Mouse (Mus musculus) erythroblast, embryonic 14.5 days (primary cell): ENCODE measurements around the gene Kdm5b. TPM values are rescaled to one million over a fixed set of nuclear protein-coding genes. Genes with fewer than 3 reads are reported as not detected.

Experiments
- H3K27me3 ChIP-seq: 2 replicates; pipeline ENCODE4 v1.6.1; 2012; ENCODE audit warnings: inconsistent platforms; ENCODE audit not compliant: control insufficient read depth
- H3K36me3 ChIP-seq: 2 replicates; pipeline ENCODE4 v1.6.1; 2012; ENCODE audit warnings: mild to moderate bottlenecking, inconsistent platforms; ENCODE audit not compliant: control insufficient read depth
- H3K4me1 ChIP-seq: 2 replicates; pipeline ENCODE4 v1.6.1; 2012; ENCODE audit warnings: inconsistent platforms; ENCODE audit not compliant: control insufficient read depth
- H3K4me3 ChIP-seq: replicated peaks from 2 replicates; pipeline ENCODE3; 2012; ENCODE audit warnings: moderate library complexity, mild to moderate bottlenecking, inconsistent platforms
- H3K9me3 ChIP-seq: 2 replicates; pipeline ENCODE4 v1.6.1; 2012; ENCODE audit warnings: low read length, inconsistent platforms, mixed read lengths; ENCODE audit not compliant: control insufficient read depth
- GATA1 ChIP-seq: IDR thresholded peaks from 2 replicates; pipeline ENCODE4 v1.6.1; 2012; ENCODE audit warnings: low read length, inconsistent platforms, mixed read lengths
- TAL1 ChIP-seq: IDR thresholded peaks from 3 replicates; pipeline ENCODE4 v1.6.1; 2012; ENCODE audit warnings: low read length, inconsistent platforms, mixed read lengths
- polyA plus RNA-seq: library from polyadenylated mRNA; stranded (reverse); fragments of >175 nt; gene quantifications from 2 replicates; pipeline ENCODE4 v1.2.3, GENCODE M21; 2012

Kdm5b gene
- polyA plus RNA-seq, 1 experiment: 0.01 TPM

GRCm38 (mm10) chr1:134540610-134541009 is 19.4 kb upstream of the Kdm5b start:
- Histone ChIP-seq H3K36me3 (no peaks in the 10 kb centered on the region), H3K27me3 (no peaks in the 10 kb centered on the region), H3K4me3 (no peak overlapping the region), H3K4me1 (0 out of 2 replicates have a peak, but pooled peaks cover 2% of the 10 kb centered on the region), H3K9me3 (peaks cover 7% of the 10 kb centered on the region; the same call in 1 of the 2 replicates)
- no peak for TF ChIP-seq GATA1
- no peak for TF ChIP-seq TAL1

GRCm38 (mm10) chr1:134548231-134548630 is 11.7 kb upstream of the Kdm5b start:
- Histone ChIP-seq H3K27me3 (no peaks in the 10 kb centered on the region), H3K9me3 (peaks cover 7% of the 10 kb centered on the region; the same call in 1 of the 2 replicates), H3K4me1 (no peaks in the 10 kb centered on the region), H3K4me3 (no peak overlapping the region), H3K36me3 (no peaks in the 10 kb centered on the region)
- no peak for TF ChIP-seq TAL1
- TF ChIP-seq GATA1: no peak

GRCm38 (mm10) chr1:134549632-134550132 is 10.3 kb upstream of the Kdm5b start, which contains the start of gene Mgat4e:
Gene Mgat4e (minus strand): TSS chr1:134549682.
- Histone ChIP-seq H3K27me3 (no peaks in the 10 kb centered on the region), H3K36me3 (no peaks in the 10 kb centered on the region), H3K9me3 (peaks cover 6% of the 10 kb centered on the region; the same call in 1 of the 2 replicates), H3K4me1 (no peaks in the 10 kb centered on the region), H3K4me3 (no peak within 1 kb of the TSS)
- no peak for TF ChIP-seq TAL1
- no peak for TF ChIP-seq GATA1

GRCm38 (mm10) chr1:134551869-134552268 is 8.1 kb upstream of the Kdm5b start:
- peaks cover 20% of the 10 kb centered on the region for H3K4me1 ChIP-seq
- H3K36me3 ChIP-seq: no peaks in the 10 kb centered on the region
- TF ChIP-seq TAL1 (no peak), GATA1 (no peak)
- H3K4me3 ChIP-seq: no peak overlapping the region
- H3K27me3 ChIP-seq: peaks cover 12% of the 10 kb centered on the region
- H3K9me3 ChIP-seq: no peaks in the 10 kb centered on the region

- no peaks in the 10 kb centered on the region for H3K9me3 ChIP-seq
- peaks cover 26% of the 10 kb centered on the region for H3K4me1 ChIP-seq
- no peaks in the 10 kb centered on the region for H3K36me3 ChIP-seq
- no peak for TF ChIP-seq GATA1
- no peak overlapping the region for H3K4me3 ChIP-seq
- peaks cover 12% of the 10 kb centered on the region for H3K27me3 ChIP-seq
Observed at GRCm38 (mm10) chr1:134552396-134552795, 7.6 kb upstream of the Kdm5b start.

- Histone ChIP-seq H3K9me3 (no peaks in the 10 kb centered on the region), H3K27me3 (peaks cover 20% of the 10 kb centered on the region), H3K4me3 (no peak overlapping the region), H3K4me1 (peaks cover 36% of the 10 kb centered on the region), H3K36me3 (no peaks in the 10 kb centered on the region)
- TF ChIP-seq TAL1: no peak
- no peak for TF ChIP-seq GATA1
Observed at GRCm38 (mm10) chr1:134555240-134555870, 4.6 kb upstream of the Kdm5b start.

- TF ChIP-seq TAL1 (no peak), GATA1 (no peak)
- peaks cover 43% of the 10 kb centered on the region for H3K4me1 ChIP-seq
- H3K36me3 ChIP-seq: no peaks in the 10 kb centered on the region
- H3K27me3 ChIP-seq: peaks cover 20% of the 10 kb centered on the region
- no peaks in the 10 kb centered on the region for H3K9me3 ChIP-seq
- peak overlapping the region; percentile 67 for H3K4me3 ChIP-seq
Observed at GRCm38 (mm10) chr1:134555871-134556670, 3.9 kb upstream of the Kdm5b start.

GRCm38 (mm10) chr1:134556671-134557218 is 3.2 kb upstream of the Kdm5b start:
- Histone ChIP-seq H3K36me3 (no peaks in the 10 kb centered on the region), H3K4me1 (peaks cover 50% of the 10 kb centered on the region), H3K9me3 (no peaks in the 10 kb centered on the region), H3K27me3 (peaks cover 20% of the 10 kb centered on the region), H3K4me3 (peak overlapping the region; percentile 67)
- TF ChIP-seq GATA1 (no peak), TAL1 (no peak)

- Histone ChIP-seq H3K4me1 (peaks cover 57% of the 10 kb centered on the region), H3K36me3 (no peaks in the 10 kb centered on the region), H3K27me3 (peaks cover 20% of the 10 kb centered on the region), H3K4me3 (no peak overlapping the region), H3K9me3 (no peaks in the 10 kb centered on the region)
- TF ChIP-seq TAL1 (no peak), GATA1 (no peak)
Observed at GRCm38 (mm10) chr1:134558511-134558910, 1.5 kb upstream of the Kdm5b start.
